In the genomic region with DNA sequence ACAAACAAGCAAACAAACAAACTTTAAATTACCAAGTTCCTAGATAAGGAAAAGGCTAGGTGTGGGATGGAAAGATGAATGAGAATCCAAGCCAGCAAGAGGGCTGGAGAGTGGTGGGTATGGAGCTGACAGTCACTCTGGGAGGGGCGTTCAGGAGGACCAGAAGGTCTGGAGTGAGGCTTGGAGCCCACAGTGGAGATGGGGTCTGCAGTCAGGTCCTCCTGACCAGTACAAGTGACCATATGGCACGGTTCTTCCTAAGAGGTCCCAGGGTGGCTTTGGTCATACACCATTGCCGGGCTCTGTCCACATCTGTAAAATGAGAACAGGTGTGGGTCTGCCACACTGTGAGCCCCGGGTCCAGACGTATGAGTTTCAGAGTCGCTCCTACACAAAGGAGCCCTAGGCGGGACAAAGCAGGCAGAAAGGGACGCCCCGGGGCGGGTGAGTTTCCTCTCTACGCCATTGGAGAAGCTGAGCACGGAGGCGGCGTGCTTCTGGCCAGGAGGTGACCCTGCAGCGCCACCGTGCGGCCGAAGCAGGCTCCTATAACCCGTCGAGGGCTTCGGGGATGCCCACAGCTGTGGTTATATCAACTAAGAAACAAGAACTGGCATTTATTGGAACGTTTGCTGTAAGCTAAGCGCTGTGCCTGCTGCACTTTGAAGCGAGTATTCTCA, we compare ENCODE assay signal across 8 mouse cellular contexts. TPM values are rescaled to one million over a fixed set of nuclear protein-coding genes. Genes with fewer than 3 reads are reported as not detected.
DNase-seq lines count a peak whose midpoint lies in the region; ATAC-seq lines count a peak whose summit lies in the region.

No protein-coding gene starts in this region.

- H3K36me3 ChIP-seq in erythroblast, embryonic 14.5 days (ENCODE audit: control insufficient read depth), result peaks cover 28% of the 10 kb centered on the region
- peaks cover 5% of the 10 kb centered on the region for H3K36me3 ChIP-seq in heart, embryonic 12.5 days
- H3K36me3 ChIP-seq in kidney, embryonic 16.5 days (ENCODE audit: insufficient read depth, low read length), result no peaks in the 10 kb centered on the region

- H3K27me3 ChIP-seq in erythroblast, embryonic 14.5 days (ENCODE audit: control insufficient read depth), result peaks cover 7% of the 10 kb centered on the region
- peaks cover 5% of the 10 kb centered on the region; the same call in 1 of the 2 replicates for H3K27me3 ChIP-seq in heart, embryonic 12.5 days (replicated peaks)
- no peaks in the 10 kb centered on the region for H3K27me3 ChIP-seq in kidney, embryonic 16.5 days (ENCODE audit: insufficient read depth, low read length)

- H3K9ac ChIP-seq in heart, embryonic 12.5 days, result peak overlapping the region; percentile 72
- peak overlapping the region; percentile 64 for H3K9ac ChIP-seq in kidney, embryonic 16.5 days (replicated peaks; ENCODE audit: low read length)

- peak overlapping the region; percentile 57 for H3K4me3 ChIP-seq in erythroblast, embryonic 14.5 days (replicated peaks)
- peak overlapping the region; percentile 44 for H3K4me3 ChIP-seq in heart, embryonic 12.5 days
- H3K4me3 ChIP-seq in kidney, embryonic 16.5 days (ENCODE audit: low read length), result peak overlapping the region; percentile 40

- H3K9me3 ChIP-seq in erythroblast, embryonic 14.5 days (ENCODE audit: control insufficient read depth, low read length), result no peaks in the 10 kb centered on the region
- H3K9me3 ChIP-seq in heart, embryonic 12.5 days (replicated peaks), result no peaks in the 10 kb centered on the region
- H3K9me3 ChIP-seq in kidney, embryonic 16.5 days (ENCODE audit: low read length), result no peaks in the 10 kb centered on the region

- peak; percentile 97 for DNase-seq in CD4-positive, CD25-positive, alpha-beta regulatory T cell, adult 2 months (ENCODE audit: low read depth, low spot score)
- DNase-seq in brain, embryonic 18.5 days (ENCODE audit: low read depth, low spot score), result peak; percentile 78
- DNase-seq in liver, result peak; percentile 94
- peak; percentile 89 to 91 for DNase-seq in spleen, postnatal 36 days (ENCODE audit: low spot score in 2 of 2)

- H3K4me1 ChIP-seq in erythroblast, embryonic 14.5 days (ENCODE audit: control insufficient read depth), result peaks cover 14% of the 10 kb centered on the region
- H3K4me1 ChIP-seq in heart, embryonic 12.5 days (replicated peaks), result peaks cover 20% of the 10 kb centered on the region
- peaks cover 19% of the 10 kb centered on the region for H3K4me1 ChIP-seq in kidney, embryonic 16.5 days (ENCODE audit: insufficient read depth, low read length)

- peak; percentile 90 for ATAC-seq in heart, embryonic 12.5 days (ENCODE audit: insufficient number of reproducible peaks, low FRiP score)
- peak; percentile 92 for ATAC-seq in kidney, embryonic 16.5 days (ENCODE audit: low FRiP score, low TSS enrichment)
- peak; percentile 92 for ATAC-seq in monocyte, adult 5-6 weeks (replicated peaks; ENCODE audit: insufficient number of reproducible peaks, low FRiP score, low TSS enrichment, poor library complexity, severe bottlenecking)

- WGBS in heart, embryonic 12.5 days, result 2% methylated on average over 24 of the region's 24 CpGs
- 1% methylated on average over 24 of the region's 24 CpGs for WGBS in kidney, embryonic 16.5 days

- peak overlapping the region; percentile 75 for H3K4me2 ChIP-seq in heart, embryonic 12.5 days
- peak overlapping the region; percentile 63 for H3K4me2 ChIP-seq in kidney, embryonic 16.5 days (replicated peaks; ENCODE audit: low read depth, low read length)

- no peak overlapping the region for H3K27ac ChIP-seq in heart, embryonic 12.5 days (ENCODE audit: poor library complexity, severe bottlenecking)
- no peak overlapping the region for H3K27ac ChIP-seq in kidney, embryonic 16.5 days (ENCODE audit: low read length)

RNA-seq across cellular contexts. Expression of gene Ccin, which starts 1.1 kb away (rescaled TPM):
- polyA plus RNA-seq in erythroblast, embryonic 14.5 days (2012), result not detected in 2 replicates
- polyA plus RNA-seq in heart, embryonic 12.5 days (2016; fragmentation: Nextera tagmentation; extraction: Ambion mirVana), result 0.09 TPM in 1 of 2 replicates, not detected in the other
- not detected in 2 replicates for polyA plus RNA-seq in kidney, embryonic 16.5 days (2015; fragmentation: Nextera tagmentation; extraction: Ambion mirVana)
- 0.39 TPM in 1 of 3 replicates, not detected in the others for total RNA-seq in monocyte, adult 5-6 weeks (2017)

RNA-seq across cellular contexts. Expression of gene Clta, which starts 22.1 kb away (rescaled TPM):
- polyA plus RNA-seq in erythroblast, embryonic 14.5 days (2012), result 18.7 and 31.6 TPM in 2 replicates
- polyA plus RNA-seq in heart, embryonic 12.5 days (2016; fragmentation: Nextera tagmentation; extraction: Ambion mirVana), result 153 and 163 TPM in 2 replicates
- polyA plus RNA-seq in kidney, embryonic 16.5 days (2015; fragmentation: Nextera tagmentation; extraction: Ambion mirVana), result 225 and 232 TPM in 2 replicates
- total RNA-seq in monocyte, adult 5-6 weeks (2017), result 320 to 466 TPM (median 446 TPM) in 3 replicates

RNA-seq across cellular contexts. Expression of gene Glipr2, which starts 25.0 kb away (rescaled TPM):
- 3.0 and 3.8 TPM in 2 replicates for polyA plus RNA-seq in erythroblast, embryonic 14.5 days (2012)
- polyA plus RNA-seq in heart, embryonic 12.5 days (2016; fragmentation: Nextera tagmentation; extraction: Ambion mirVana), result 95.7 and 97.5 TPM in 2 replicates
- polyA plus RNA-seq in kidney, embryonic 16.5 days (2015; fragmentation: Nextera tagmentation; extraction: Ambion mirVana), result 82.1 and 86.3 TPM in 2 replicates
- total RNA-seq in monocyte, adult 5-6 weeks (2017), result 116 to 119 TPM (median 118 TPM) in 3 replicates

Comparison
In these comparisons a context has a peak if more than half of its experiments do, and no peak if none do; other contexts are left out.
1. RNA of gene Glipr2, which starts 25.0 kb away (polyA plus RNA-seq): 95.7 to 97.5 TPM in heart, embryonic 12.5 days and 82.1 to 86.3 TPM in kidney, embryonic 16.5 days; 3.0 to 3.8 TPM in erythroblast, embryonic 14.5 days; every median in the first group is over 10 times any median in the second.
2. Peak in every context shown above with its lines, with median percentiles within 50 percentile points of each other: DNase-seq, H3K4me3 ChIP-seq and ATAC-seq.